Mouse (Mus musculus) bone marrow, adult 2 months (tissue): ENCODE data around the gene Scd4.

ENCODE experiments used
- CTCF ChIP-seq: fragments of 200-500 bp; IDR thresholded peaks from 2 replicates; pipeline ENCODE4 v1.5.1; 2011; ENCODE audit warnings: low read length, control low read depth; ENCODE audit not compliant: control insufficient read depth, insufficient read depth
- POLR2A ChIP-seq: fragments of 200-500 bp; IDR thresholded peaks from 2 replicates; pipeline ENCODE4 v1.6.1; 2011; ENCODE audit warnings: low read depth, mild to moderate bottlenecking, control low read depth, low read length, borderline replicate concordance; ENCODE audit not compliant: control insufficient read depth

GRCm38 (mm10) chr19:44286109-44286508 lies 46.8 kb upstream of the Scd4 start:
- no peak for TF ChIP-seq POLR2A
- no peak for TF ChIP-seq CTCF
